Mouse (Mus musculus): ENCODE measurements at regions not wholly inside any gene's neighbourhood (a gene's known extent, or its start where the extent isn't known, plus 50 kb on each side); places are given as distances from the start of the nearest gene placed in this dataset.
A peak's percentile ranks its signal among the peaks of the same experiment; 100 is the strongest.

DNA sequence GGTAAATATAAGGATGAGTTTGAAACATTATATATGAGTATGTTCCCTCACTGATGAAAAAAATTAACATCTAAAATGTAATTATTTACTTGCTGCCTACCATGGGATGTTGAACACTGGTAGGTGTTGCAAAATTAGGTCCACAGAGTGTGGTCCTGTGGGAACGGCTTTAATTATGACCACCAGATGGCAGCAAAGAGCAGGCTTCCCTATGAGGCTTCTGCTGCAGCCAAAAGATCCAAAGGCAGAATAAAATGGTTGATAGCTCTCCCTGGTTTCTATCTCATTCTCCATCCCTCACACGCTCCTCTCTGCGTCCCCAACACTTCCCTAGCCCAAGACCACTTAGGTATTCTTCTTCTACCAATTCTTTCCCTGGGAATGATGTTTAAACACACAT is 54.6 kb upstream of the Cit start:
- peak; percentile 27 to 59 for DNase-seq (ENCODE audit: low spot score in 2 of 2)

Data from left cerebral cortex, adult 8-10 months (tissue).